Mouse (Mus musculus) intestine, postnatal 0 days (tissue): Measurements from ENCODE around the gene Tdrd3. TPM values are rescaled to one million over a fixed set of nuclear protein-coding genes. Genes with fewer than 3 reads are reported as not detected.

ENCODE experiments used
- ATAC-seq: fragments of 200-750 bp; cut with Nextera tagmentation; 2 replicates; pipeline ENCODE4 v1.8.0; 2017; ENCODE audit warnings: mild to moderate bottlenecking, moderate TSS enrichment, moderate library complexity
- H3K27ac ChIP-seq: fragments of 300-500 bp; sonication (generic); 2 replicates; pipeline ENCODE4 v1.5.1; 2014; ENCODE audit warnings: mild to moderate bottlenecking, low read depth, low read length, moderate library complexity
- H3K27me3 ChIP-seq: fragments of 300-500 bp; sonication (generic); replicated peaks from 2 replicates; pipeline ENCODE4 v1.6.1; 2014; ENCODE audit warnings: low read length, mixed read lengths; ENCODE audit not compliant: control insufficient read depth, insufficient read depth
- H3K36me3 ChIP-seq: fragments of 300-500 bp; sonication (generic); 2 replicates; pipeline ENCODE4 v1.6.1; 2014; ENCODE audit warnings: mild to moderate bottlenecking, moderate library complexity; ENCODE audit not compliant: control insufficient read depth, insufficient read depth
- H3K4me1 ChIP-seq: fragments of 300-500 bp; sonication (generic); replicated peaks from 2 replicates; pipeline ENCODE4 v1.6.1; 2014; ENCODE audit warnings: antibody characterized with exemption, low read length, mixed read lengths; ENCODE audit not compliant: control insufficient read depth, insufficient read depth
- H3K4me2 ChIP-seq: fragments of 300-500 bp; sonication (generic); replicated peaks from 2 replicates; pipeline ENCODE4 v1.6.1; 2014; ENCODE audit warnings: low read depth, mild to moderate bottlenecking, moderate library complexity
- H3K4me3 ChIP-seq: fragments of 300-500 bp; sonication (generic); 2 replicates; pipeline ENCODE4 v1.5.1; 2014; ENCODE audit warnings: low read depth, low read length
- H3K9ac ChIP-seq: fragments of 300-500 bp; sonication (generic); 2 replicates; pipeline ENCODE4 v1.6.1; 2014; ENCODE audit warnings: mild to moderate bottlenecking, low read depth, low read length
- H3K9me3 ChIP-seq: fragments of 300-500 bp; sonication (generic); 2 replicates; pipeline ENCODE4 v1.6.1; 2016; ENCODE audit warnings: mixed run types; ENCODE audit not compliant: control insufficient read depth
- CTCF ChIP-seq: sonication (generic); IDR thresholded peaks from 2 replicates; pipeline ENCODE4 v1.5.1; 2016; ENCODE audit warnings: low read depth, mild to moderate bottlenecking, control low read depth, antibody characterized with exemption, moderate library complexity
- WGBS: fragments of 180-500 bp; shearing (Covaris S2); extraction: QIAGEN DNeasy Blood & Tissue Kit; methylation state at CpG from one replicate; pipeline ENCODE4 v1.1.7; 2014; 5-methylcytosine and 5-hydroxymethylcytosine counted together
- polyA plus RNA-seq: library from polyadenylated mRNA; unstranded; fragments of >200 nt; fragmentation: Nextera tagmentation; extraction: Ambion mirVana; gene quantifications from 2 replicates; pipeline ENCODE4 v1.2.1, GENCODE M21; 2015

The Tdrd3 gene
- polyA plus RNA-seq, 1 experiment from 2014 or later, result 8.7 TPM

GRCm38 (mm10) chr14:87446331-87446913 lies 30.0 kb downstream of the Tdrd3 start:
- H3K4me2 ChIP-seq, result no peak overlapping the region
- 88% methylated on average over 8 of the region's 8 CpGs for whole genome bisulfite sequencing
- H3K4me3 ChIP-seq, result no peak overlapping the region
- H3K9me3 ChIP-seq, result no peaks in the 10 kb centered on the region
- no peak overlapping the region for H3K9ac ChIP-seq
- no peaks in the 10 kb centered on the region for H3K36me3 ChIP-seq
- no peaks in the 10 kb centered on the region for H3K4me1 ChIP-seq
- no peaks in the 10 kb centered on the region for H3K27me3 ChIP-seq
- no peak for ATAC-seq
- TF ChIP-seq CTCF, result no peak
- no peak overlapping the region for H3K27ac ChIP-seq

GRCm38 (mm10) chr14:87451645-87452443 lies 35.4 kb downstream of the Tdrd3 start:
- Histone ChIP-seq H3K4me2 (no peak overlapping the region), H3K27ac (no peak overlapping the region), H3K36me3 (no peaks in the 10 kb centered on the region), H3K9me3 (no peaks in the 10 kb centered on the region), H3K9ac (no peak overlapping the region), H3K4me3 (no peak overlapping the region), H3K27me3 (no peaks in the 10 kb centered on the region), H3K4me1 (no peaks in the 10 kb centered on the region)
- peak; percentile 95 for TF ChIP-seq CTCF
- no peak for ATAC-seq
- 8% methylated on average over 7 of the region's 7 CpGs for WGBS

- 93% methylated on average over 5 of the region's 5 CpGs for WGBS
- no peak overlapping the region for H3K4me3 ChIP-seq
Measured at GRCm38 (mm10) chr14:87455630-87456175, 39.3 kb downstream of the Tdrd3 start.

GRCm38 (mm10) chr14:87459777-87460176 lies 43.3 kb downstream of the Tdrd3 start:
- Histone ChIP-seq H3K4me3 (no peak overlapping the region), H3K27me3 (no peaks in the 10 kb centered on the region), H3K36me3 (no peaks in the 10 kb centered on the region), H3K4me2 (no peak overlapping the region), H3K27ac (no peak overlapping the region), H3K9me3 (no peaks in the 10 kb centered on the region), H3K9ac (no peak overlapping the region), H3K4me1 (no peaks in the 10 kb centered on the region)
- ATAC-seq, result no peak
- WGBS, result 82% methylated on average over 1 of the region's 1 CpGs
- peak; percentile 46 for TF ChIP-seq CTCF

More at GRCm38 (mm10) chr14:87455630-87456175, 39.3 kb downstream of the Tdrd3 start:
- H3K27me3 ChIP-seq, result no peaks in the 10 kb centered on the region
- H3K4me1 ChIP-seq, result no peaks in the 10 kb centered on the region
- no peak for TF ChIP-seq CTCF
- H3K27ac ChIP-seq, result no peak overlapping the region
- no peak overlapping the region for H3K9ac ChIP-seq
- ATAC-seq, result no peak
- H3K9me3 ChIP-seq, result no peaks in the 10 kb centered on the region
- no peaks in the 10 kb centered on the region for H3K36me3 ChIP-seq
- H3K4me2 ChIP-seq, result no peak overlapping the region

DNA sequence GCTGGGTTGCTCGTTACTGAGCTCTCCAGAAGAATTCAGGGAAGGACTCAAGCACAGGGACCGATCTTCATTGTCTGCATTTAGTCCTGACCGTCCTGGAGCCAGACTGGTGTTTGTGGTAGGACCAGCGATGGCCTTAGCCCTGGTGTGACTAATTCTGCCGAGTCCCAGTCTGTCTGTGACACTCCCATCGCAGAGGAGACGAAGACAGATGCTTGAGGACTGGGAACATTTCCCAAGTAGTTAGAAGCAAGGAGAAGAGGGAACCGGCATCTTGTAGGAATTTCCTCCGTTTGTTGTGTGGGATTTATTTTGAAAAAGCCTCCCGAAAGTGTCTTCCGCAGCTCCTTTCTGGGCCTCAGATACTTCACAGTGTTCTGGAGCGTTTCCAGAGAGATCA lies 45.1 kb downstream of the Tdrd3 start:
- Histone ChIP-seq H3K27me3 (no peaks in the 10 kb centered on the region), H3K4me2 (no peak overlapping the region), H3K27ac (no peak overlapping the region), H3K4me3 (no peak overlapping the region), H3K36me3 (no peaks in the 10 kb centered on the region), H3K9ac (no peak overlapping the region), H3K9me3 (no peaks in the 10 kb centered on the region), H3K4me1 (no peaks in the 10 kb centered on the region)
- 70% methylated on average over 12 of the region's 12 CpGs for WGBS
- TF ChIP-seq CTCF, result no peak
- no peak for ATAC-seq

DNA sequence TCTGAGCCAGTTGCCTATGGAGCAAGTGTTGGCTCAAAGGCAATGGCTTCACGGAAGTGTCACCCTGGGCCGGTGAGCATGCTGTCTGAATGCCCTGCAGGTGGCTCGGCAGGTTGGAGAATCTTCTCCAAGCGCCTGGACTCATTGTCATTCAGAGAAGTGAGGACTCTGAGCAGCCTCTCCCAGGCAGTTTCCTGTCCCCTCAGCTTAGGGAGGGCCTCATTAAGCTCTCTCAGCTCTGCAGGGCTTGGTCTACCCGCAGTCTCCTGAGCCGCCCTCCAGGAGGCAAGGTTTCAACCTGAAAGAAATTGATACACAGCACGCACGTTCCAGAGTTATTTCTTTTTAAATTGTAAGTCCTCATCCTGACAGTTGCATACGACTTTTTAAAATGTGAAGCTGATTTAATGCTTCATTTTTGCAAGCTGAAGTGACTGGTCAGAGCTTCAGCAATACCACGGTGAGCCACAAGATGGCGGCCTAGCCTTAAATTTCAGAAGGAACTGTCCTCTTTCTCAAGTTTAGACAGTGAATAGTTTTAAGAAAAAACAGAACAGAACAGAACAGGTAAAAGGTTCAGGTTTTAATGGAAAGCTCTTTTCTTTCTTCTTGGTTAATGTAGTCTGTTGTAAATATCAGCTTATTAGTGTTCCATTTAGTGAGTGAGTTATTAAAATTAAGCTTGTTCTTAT lies 47.7 kb downstream of the Tdrd3 start:
- Histone ChIP-seq H3K9me3 (no peaks in the 10 kb centered on the region), H3K4me2 (no peak overlapping the region)
- 19% methylated on average over 11 of the region's 11 CpGs for WGBS

More for the DNA sequence above, 47.7 kb downstream of the Tdrd3 start:
- H3K4me1 ChIP-seq, result no peaks in the 10 kb centered on the region
- H3K36me3 ChIP-seq, result no peaks in the 10 kb centered on the region
- no peaks in the 10 kb centered on the region for H3K27me3 ChIP-seq
- peak; percentile 84 for TF ChIP-seq CTCF
- peak; percentile 43; the same call in 1 of the 2 replicates for ATAC-seq
- H3K27ac ChIP-seq, result no peak overlapping the region
- no peak overlapping the region for H3K9ac ChIP-seq
- H3K4me3 ChIP-seq, result no peak overlapping the region
